Mouse (Mus musculus) intestine, postnatal 0 days (tissue): ENCODE measurements around the gene Mrtfa. TPM values are rescaled to one million over a fixed set of nuclear protein-coding genes. Genes with fewer than 3 reads are reported as not detected.

Experiments
- ATAC-seq: fragments of 200-750 bp; cut with Nextera tagmentation; 2 replicates; pipeline ENCODE4 v1.8.0; 2017; ENCODE audit warnings: mild to moderate bottlenecking, moderate TSS enrichment, moderate library complexity
- H3K27ac ChIP-seq: fragments of 300-500 bp; sonication (generic); 2 replicates; pipeline ENCODE4 v1.5.1; 2014; ENCODE audit warnings: mild to moderate bottlenecking, low read depth, low read length, moderate library complexity
- H3K27me3 ChIP-seq: fragments of 300-500 bp; sonication (generic); replicated peaks from 2 replicates; pipeline ENCODE4 v1.6.1; 2014; ENCODE audit warnings: low read length, mixed read lengths; ENCODE audit not compliant: control insufficient read depth, insufficient read depth
- H3K36me3 ChIP-seq: fragments of 300-500 bp; sonication (generic); 2 replicates; pipeline ENCODE4 v1.6.1; 2014; ENCODE audit warnings: mild to moderate bottlenecking, moderate library complexity; ENCODE audit not compliant: control insufficient read depth, insufficient read depth
- H3K4me1 ChIP-seq: fragments of 300-500 bp; sonication (generic); replicated peaks from 2 replicates; pipeline ENCODE4 v1.6.1; 2014; ENCODE audit warnings: antibody characterized with exemption, low read length, mixed read lengths; ENCODE audit not compliant: control insufficient read depth, insufficient read depth
- H3K4me2 ChIP-seq: fragments of 300-500 bp; sonication (generic); replicated peaks from 2 replicates; pipeline ENCODE4 v1.6.1; 2014; ENCODE audit warnings: low read depth, mild to moderate bottlenecking, moderate library complexity
- H3K4me3 ChIP-seq: fragments of 300-500 bp; sonication (generic); 2 replicates; pipeline ENCODE4 v1.5.1; 2014; ENCODE audit warnings: low read depth, low read length
- H3K9ac ChIP-seq: fragments of 300-500 bp; sonication (generic); 2 replicates; pipeline ENCODE4 v1.6.1; 2014; ENCODE audit warnings: mild to moderate bottlenecking, low read depth, low read length
- H3K9me3 ChIP-seq: fragments of 300-500 bp; sonication (generic); 2 replicates; pipeline ENCODE4 v1.6.1; 2016; ENCODE audit warnings: mixed run types; ENCODE audit not compliant: control insufficient read depth
- CTCF ChIP-seq: sonication (generic); IDR thresholded peaks from 2 replicates; pipeline ENCODE4 v1.5.1; 2016; ENCODE audit warnings: low read depth, mild to moderate bottlenecking, control low read depth, antibody characterized with exemption, moderate library complexity
- WGBS: fragments of 180-500 bp; shearing (Covaris S2); extraction: QIAGEN DNeasy Blood & Tissue Kit; methylation state at CpG from one replicate; pipeline ENCODE4 v1.1.7; 2014; 5-methylcytosine and 5-hydroxymethylcytosine counted together
- polyA plus RNA-seq: library from polyadenylated mRNA; unstranded; fragments of >200 nt; fragmentation: Nextera tagmentation; extraction: Ambion mirVana; gene quantifications from 2 replicates; pipeline ENCODE4 v1.2.1, GENCODE M21; 2015

The Mrtfa gene
- polyA plus RNA-seq, 1 experiment from 2014 or later, result 9.0 TPM

GRCm38 (mm10) chr15:81202462-81202861, 11.9 kb upstream of the Mrtfa start:
- no peak for ATAC-seq
- Histone ChIP-seq H3K27me3 (no peaks in the 10 kb centered on the region), H3K4me2 (no peak overlapping the region), H3K9ac (no peak overlapping the region), H3K9me3 (no peaks in the 10 kb centered on the region), H3K27ac (no peak overlapping the region), H3K4me3 (no peak overlapping the region), H3K36me3 (no peaks in the 10 kb centered on the region), H3K4me1 (no peaks in the 10 kb centered on the region)
- no peak for TF ChIP-seq CTCF
- WGBS, result 93% methylated on average over 5 of the region's 5 CpGs

GRCm38 (mm10) chr15:81199372-81199959, 8.9 kb upstream of the Mrtfa start:
- Histone ChIP-seq H3K36me3 (no peaks in the 10 kb centered on the region), H3K4me2 (peak overlapping the region; percentile 37), H3K4me3 (0 out of 2 replicates have a peak overlapping the region, but pooled peaks have one; percentile 8), H3K27ac (no peak overlapping the region), H3K9me3 (no peaks in the 10 kb centered on the region), H3K9ac (no peak overlapping the region), H3K4me1 (no peaks in the 10 kb centered on the region), H3K27me3 (no peaks in the 10 kb centered on the region)
- 16% methylated on average over 4 of the region's 4 CpGs for WGBS
- no peak for ATAC-seq
- peak; percentile 74 for TF ChIP-seq CTCF

GRCm38 (mm10) chr15:81198447-81198846, 7.9 kb upstream of the Mrtfa start:
- H3K9ac ChIP-seq, result no peak overlapping the region
- no peaks in the 10 kb centered on the region for H3K27me3 ChIP-seq
- no peak overlapping the region for H3K4me2 ChIP-seq
- WGBS, result 97% methylated on average over 5 of the region's 5 CpGs
- no peaks in the 10 kb centered on the region for H3K4me1 ChIP-seq
- no peak for ATAC-seq
- H3K9me3 ChIP-seq, result no peaks in the 10 kb centered on the region
- no peak overlapping the region for H3K27ac ChIP-seq
- H3K4me3 ChIP-seq, result no peak overlapping the region
- no peaks in the 10 kb centered on the region for H3K36me3 ChIP-seq
- TF ChIP-seq CTCF, result peak; percentile 46; the same call in 1 of the 2 replicates

GRCm38 (mm10) chr15:81197197-81197596, 6.6 kb upstream of the Mrtfa start:
- no peak overlapping the region for H3K4me3 ChIP-seq
- no peaks in the 10 kb centered on the region for H3K36me3 ChIP-seq
- H3K4me2 ChIP-seq, result no peak overlapping the region
- no peaks in the 10 kb centered on the region for H3K27me3 ChIP-seq
- H3K9me3 ChIP-seq, result no peaks in the 10 kb centered on the region
- H3K27ac ChIP-seq, result no peak overlapping the region
- TF ChIP-seq CTCF, result no peak
- H3K9ac ChIP-seq, result no peak overlapping the region
- no peaks in the 10 kb centered on the region for H3K4me1 ChIP-seq
- ATAC-seq, result no peak
- 53% methylated on average over 10 of the region's 10 CpGs for WGBS

GRCm38 (mm10) chr15:81195447-81195846, 4.9 kb upstream of the Mrtfa start:
- H3K27me3 ChIP-seq, result no peaks in the 10 kb centered on the region
- no peak overlapping the region for H3K27ac ChIP-seq
- 64% methylated on average over 4 of the region's 4 CpGs for WGBS
- H3K9ac ChIP-seq, result no peak overlapping the region
- H3K36me3 ChIP-seq, result no peaks in the 10 kb centered on the region
- no peak for ATAC-seq
- H3K4me2 ChIP-seq, result no peak overlapping the region
- no peak for TF ChIP-seq CTCF
- no peaks in the 10 kb centered on the region for H3K4me1 ChIP-seq
- no peaks in the 10 kb centered on the region for H3K9me3 ChIP-seq
- no peak overlapping the region for H3K4me3 ChIP-seq

GRCm38 (mm10) chr15:81194791-81195190, 4.2 kb upstream of the Mrtfa start:
- Histone ChIP-seq H3K27me3 (no peaks in the 10 kb centered on the region), H3K9ac (no peak overlapping the region), H3K36me3 (no peaks in the 10 kb centered on the region), H3K4me3 (no peak overlapping the region), H3K4me2 (no peak overlapping the region), H3K4me1 (no peaks in the 10 kb centered on the region), H3K9me3 (no peaks in the 10 kb centered on the region), H3K27ac (no peak overlapping the region)
- no peak for ATAC-seq
- WGBS, result 90% methylated on average over 6 of the region's 6 CpGs
- TF ChIP-seq CTCF, result no peak

- Histone ChIP-seq H3K9me3 (no peaks in the 10 kb centered on the region), H3K27me3 (no peaks in the 10 kb centered on the region), H3K4me2 (no peak overlapping the region), H3K36me3 (no peaks in the 10 kb centered on the region), H3K27ac (no peak overlapping the region), H3K9ac (no peak overlapping the region), H3K4me3 (no peak overlapping the region), H3K4me1 (no peaks in the 10 kb centered on the region)
- TF ChIP-seq CTCF, result no peak
- 72% methylated on average over 8 of the region's 8 CpGs for WGBS
- no peak for ATAC-seq
These were observed 2.3 kb upstream of the Mrtfa start for GRCm38 (mm10) chr15:81192858-81193257.
